Mouse (Mus musculus) kidney, adult 2 months (tissue): ENCODE measurements around the gene Ubtd2.

ENCODE experiments used
- CTCF ChIP-seq: fragments of 200-500 bp; conservative IDR thresholded peaks from 2 replicates; pipeline ENCODE4 v1.5.1; 2011; ENCODE audit warnings: low read depth, mild to moderate bottlenecking, control low read depth, low read length, moderate library complexity, mixed read lengths; ENCODE audit not compliant: insufficient read depth, insufficient read length
- POLR2A ChIP-seq: fragments of 200-500 bp; IDR thresholded peaks from one replicate; pipeline ENCODE4 v1.6.1; 2011; ENCODE audit warnings: low read depth, low read length, control low read depth

GRCm38 (mm10) chr11:32486621-32487020 lies 31.5 kb downstream of the Ubtd2 start:
- no peak for TF ChIP-seq CTCF
- TF ChIP-seq POLR2A = no peak
